Mouse (Mus musculus): ENCODE results near the gene Timmdc1.
"Not testable (repeated sequence)": the region's sequence is repeated elsewhere in the genome, so short reads cannot be mapped to it uniquely, and the experiment has no call there.

Timmdc1 gene

GRCm38 (mm10) chr16:38496604-38497140, 25.8 kb downstream of the Timmdc1 start:
- no peak for DNase-seq

GRCm38 (mm10) chr16:38493890-38494289, 28.6 kb downstream of the Timmdc1 start:
- DNase-seq = no peak

DNA sequence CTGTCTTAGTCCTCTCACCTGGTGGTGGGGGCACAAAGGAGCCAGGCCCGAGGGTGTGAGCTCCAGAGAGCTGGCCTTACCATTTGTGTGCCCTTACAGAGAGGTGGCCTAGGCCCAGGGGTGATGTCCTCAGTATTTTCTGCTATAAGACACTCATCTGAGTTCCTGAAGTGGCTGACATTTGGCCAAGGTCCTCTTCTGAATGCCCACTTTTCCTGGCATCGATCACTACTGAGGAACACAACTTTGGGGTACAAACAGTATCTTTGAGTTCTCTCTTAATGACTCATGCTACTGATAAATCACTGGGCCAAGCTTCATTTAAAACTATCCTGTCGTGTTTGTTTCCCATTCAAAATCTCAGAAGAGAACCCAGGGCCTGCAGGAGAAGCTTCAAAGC, 29.9 kb downstream of the Timmdc1 start:
- no peak for DNase-seq

DNA sequence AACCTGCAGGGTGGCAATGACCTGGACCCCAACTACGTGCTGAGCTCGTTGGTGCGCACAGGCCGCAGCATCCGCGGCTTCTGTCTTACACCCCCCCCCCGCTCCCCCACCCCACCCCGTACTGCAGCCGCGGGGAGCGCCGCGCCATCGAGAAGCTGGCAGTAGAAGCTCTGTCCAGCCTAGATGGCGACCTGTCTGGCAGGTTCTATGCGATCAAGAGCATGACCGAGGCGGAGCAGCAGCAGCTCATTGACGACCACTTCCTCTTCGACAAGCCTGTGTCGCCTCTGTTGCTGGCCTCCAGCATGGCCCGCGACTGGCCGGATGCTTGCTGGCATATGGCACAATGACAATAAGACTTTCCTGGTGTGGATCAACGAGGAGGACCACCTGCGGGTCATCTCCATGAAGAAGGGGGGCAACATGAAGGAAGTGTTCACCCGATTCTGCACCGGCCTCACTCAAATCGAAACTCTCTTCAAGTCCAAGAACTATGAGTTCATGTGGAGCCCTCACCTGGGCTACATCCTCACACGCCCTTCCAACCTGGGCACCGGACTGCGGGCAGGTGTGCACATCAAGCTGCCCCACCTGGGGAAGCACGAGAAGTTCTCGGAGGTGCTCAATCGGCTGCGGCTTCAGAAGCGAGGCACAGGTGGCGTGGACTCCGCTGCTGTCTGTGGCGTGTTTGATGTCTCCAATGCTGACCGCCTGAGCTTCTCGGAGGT, 38.7 kb downstream of the Timmdc1 start:
- no peak for DNase-seq

GRCm38 (mm10) chr16:38482780-38483562, 39.5 kb downstream of the Timmdc1 start:
- DNase-seq = no peak

- no peak for DNase-seq
Observed at GRCm38 (mm10) chr16:38481327-38481726, 41.1 kb downstream of the Timmdc1 start.

GRCm38 (mm10) chr16:38478296-38478695, 44.2 kb downstream of the Timmdc1 start:
- no peak for DNase-seq

DNA sequence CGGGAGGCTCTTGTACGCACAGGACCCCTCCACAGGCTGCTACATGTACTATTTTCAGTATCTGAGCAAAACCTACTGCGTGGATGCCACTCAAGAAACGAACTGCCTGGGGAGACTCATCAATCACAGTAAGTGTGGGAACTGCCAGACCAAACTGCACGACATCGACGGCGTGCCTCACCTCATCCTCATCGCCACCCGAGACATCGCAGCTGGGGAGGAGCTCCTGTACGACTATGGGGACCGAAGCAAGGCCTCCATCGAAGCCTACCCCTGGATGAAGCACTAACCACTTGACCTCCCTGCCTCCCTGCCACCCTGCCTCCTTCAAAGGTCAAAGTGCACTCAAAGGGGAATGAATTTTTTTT, 45.2 kb downstream of the Timmdc1 start:
- not testable (repeated sequence) for DNase-seq

DNA sequence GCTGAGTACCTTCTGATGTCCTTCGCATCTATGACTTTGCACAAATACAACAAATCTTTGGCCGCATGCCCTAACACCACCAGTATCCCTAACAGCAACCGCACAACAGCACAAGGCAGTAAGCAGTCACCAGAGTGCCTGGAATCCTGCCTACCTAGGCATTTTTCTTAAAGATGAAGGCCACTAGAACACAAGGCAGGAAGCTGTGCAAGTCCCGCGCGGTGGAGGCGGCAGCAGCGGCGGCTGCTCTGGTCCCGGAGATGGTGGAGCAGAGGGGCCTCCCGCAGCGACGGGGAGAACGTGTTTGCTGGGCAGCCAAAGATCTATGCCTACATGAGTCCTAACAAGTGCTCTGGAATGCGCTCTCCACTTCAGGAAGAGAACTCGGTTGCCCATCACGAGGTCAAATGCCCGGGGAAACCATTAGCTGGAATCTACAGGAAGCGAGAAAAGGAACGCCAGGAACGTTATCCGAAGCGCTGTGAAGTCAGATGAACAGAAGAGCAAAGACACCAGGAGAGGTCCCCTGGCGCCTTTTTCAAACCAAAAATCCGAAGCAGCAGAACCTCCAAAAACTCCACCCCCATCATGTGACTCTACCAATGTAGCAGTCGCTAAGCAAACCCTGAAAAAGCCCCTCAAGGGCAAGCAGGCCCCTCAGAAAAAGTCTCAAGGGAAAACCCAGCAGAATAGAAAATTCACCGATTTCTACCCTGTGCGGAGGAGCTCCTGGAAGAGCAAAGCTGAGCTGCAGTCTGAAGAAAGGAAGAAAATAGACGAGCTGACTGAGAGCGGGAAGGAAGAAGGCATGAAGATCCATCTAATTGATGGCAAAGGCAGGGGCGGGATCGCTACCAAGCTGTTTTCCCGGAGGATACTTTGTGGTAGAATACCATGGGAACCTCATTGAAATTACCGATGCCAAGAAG, 45.9 kb downstream of the Timmdc1 start:
- peak; percentile 21 for DNase-seq

DNA sequence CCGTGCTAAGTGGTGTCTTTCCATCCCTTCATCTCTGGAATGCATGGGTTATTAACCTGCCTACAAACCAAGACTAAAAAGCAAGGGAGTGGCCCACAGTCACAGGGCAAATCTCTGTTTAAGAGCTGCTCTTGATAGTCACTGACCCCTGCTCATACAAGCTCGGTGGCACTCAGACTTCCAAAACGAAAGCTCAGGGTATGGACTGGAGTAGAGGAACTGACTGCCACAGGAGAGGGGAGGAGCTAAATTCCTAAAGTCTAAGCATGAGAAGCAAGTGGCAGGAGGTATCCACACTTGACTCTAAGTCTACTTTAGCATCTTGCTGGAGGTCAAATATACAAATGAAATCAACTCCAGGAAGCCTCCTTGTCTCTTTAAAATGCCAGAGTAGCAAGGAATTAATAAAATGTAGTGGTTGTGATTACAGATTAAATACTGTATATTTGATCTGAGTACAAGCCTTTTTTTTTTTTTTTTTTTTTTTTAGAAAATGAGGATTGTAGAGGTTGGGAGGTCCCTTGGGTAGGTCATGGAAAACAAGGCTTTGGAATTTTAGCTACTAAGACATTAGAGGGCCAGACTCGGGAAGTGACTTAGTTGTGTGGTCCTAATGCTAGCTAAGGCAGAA, 46.7 kb downstream of the Timmdc1 start:
- DNase-seq = no peak

DNA sequence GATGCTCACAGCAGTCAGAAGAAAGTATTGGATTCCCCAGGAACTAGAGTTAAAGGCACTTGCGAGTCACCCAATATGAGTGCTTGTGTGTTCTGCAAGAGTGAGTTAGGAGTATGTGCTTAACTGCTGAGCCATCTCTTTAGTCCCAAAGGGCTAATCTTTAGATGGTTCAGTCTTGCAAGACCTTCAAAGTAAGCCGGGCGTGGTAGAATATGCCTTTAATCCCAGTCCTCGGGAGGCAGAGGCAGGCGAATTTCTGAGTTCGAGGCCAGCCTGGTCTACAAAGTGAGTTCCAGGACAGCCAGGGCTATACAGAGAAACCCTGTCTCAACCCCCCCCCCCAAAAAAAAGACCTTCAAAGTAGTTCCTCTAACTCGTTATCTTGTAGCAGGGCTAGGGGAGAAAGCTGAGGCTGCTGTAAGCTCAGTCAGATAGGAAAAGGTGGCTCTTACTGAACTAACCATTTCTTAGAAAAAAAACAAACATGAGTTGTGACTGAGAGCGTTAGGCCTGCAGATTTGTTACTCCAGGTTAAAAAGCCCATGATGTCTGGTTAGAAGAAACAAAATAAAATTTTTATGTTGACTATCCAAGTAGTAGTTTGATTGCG, 47.7 kb downstream of the Timmdc1 start:
- no peak for DNase-seq

- no peak for DNase-seq
Observed at GRCm38 (mm10) chr16:38473661-38474060, 48.8 kb downstream of the Timmdc1 start.

DNA sequence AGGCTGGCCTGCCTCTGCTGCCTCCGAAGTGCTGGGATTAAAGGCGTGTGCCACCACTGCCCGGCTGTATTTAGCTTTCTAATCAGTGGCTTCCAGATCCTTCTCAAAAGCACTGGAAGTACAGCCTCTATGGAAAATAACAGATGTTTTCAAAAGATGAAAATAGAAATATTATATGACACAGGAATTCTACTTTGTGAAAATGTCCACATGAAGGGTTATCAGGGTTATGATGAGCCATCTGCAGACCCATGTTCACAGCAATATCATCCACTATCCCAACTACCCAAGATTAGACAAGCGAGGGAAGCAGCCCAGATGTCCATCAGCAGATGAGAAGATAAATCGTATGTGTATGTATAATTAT, 50.0 kb downstream of the Timmdc1 start:
- no peak for DNase-seq

- no peak for DNase-seq
Observed at GRCm38 (mm10) chr16:38471697-38472506, 50.6 kb downstream of the Timmdc1 start.

GRCm38 (mm10) chr16:38469437-38469836, 53.0 kb downstream of the Timmdc1 start:
- DNase-seq = no peak

- DNase-seq = no peak
Observed at GRCm38 (mm10) chr16:38468706-38469018, 53.8 kb downstream of the Timmdc1 start.

- DNase-seq = peak; percentile 27
Observed at GRCm38 (mm10) chr16:38467917-38468705, 54.4 kb downstream of the Timmdc1 start.

GRCm38 (mm10) chr16:38467091-38467916, 55.2 kb downstream of the Timmdc1 start:
- DNase-seq = no peak

- no peak for DNase-seq
Observed at GRCm38 (mm10) chr16:38466089-38466488, 56.4 kb downstream of the Timmdc1 start.

GRCm38 (mm10) chr16:38463305-38463704, 59.2 kb downstream of the Timmdc1 start:
- no peak for DNase-seq
